Mouse (Mus musculus) kidney, adult 2 months (tissue): ENCODE measurements at regions not wholly inside any gene's neighbourhood (a gene's known extent, or its start where the extent isn't known, plus 50 kb on each side); places are given as distances from the start of the nearest gene placed in this dataset.
A peak's percentile ranks its signal among the peaks of the same experiment; 100 is the strongest.

ENCODE experiments used
- DNase-seq: peaks from one replicate; pipeline ENCODE4 v3.0.0; 2021
- H3K27ac ChIP-seq: fragments of 200-500 bp; 2 replicates; pipeline ENCODE4 v1.5.1; 2012; ENCODE audit warnings: low read depth, low read length, control low read depth, inconsistent platforms; ENCODE audit not compliant: insufficient read depth
- H3K27me3 ChIP-seq: fragments of 200-500 bp; replicated peaks from 2 replicates; pipeline ENCODE4 v1.6.1; 2012; ENCODE audit warnings: mild to moderate bottlenecking, moderate library complexity, low read length, inconsistent platforms; ENCODE audit not compliant: control insufficient read depth, insufficient read depth
- H3K36me3 ChIP-seq: fragments of 200-500 bp; 2 replicates; pipeline ENCODE4 v1.6.1; 2012; ENCODE audit warnings: mild to moderate bottlenecking, moderate library complexity, low read length, inconsistent platforms; ENCODE audit not compliant: control insufficient read depth, insufficient read depth
- H3K4me1 ChIP-seq: fragments of 200-500 bp; 2 replicates; pipeline ENCODE4 v1.6.1; 2011; ENCODE audit warnings: low read length; ENCODE audit not compliant: control insufficient read depth, insufficient read depth
- H3K4me3 ChIP-seq: fragments of 200-500 bp; 2 replicates; pipeline ENCODE4 v1.5.1; 2011; ENCODE audit warnings: mild to moderate bottlenecking, low read depth, low read length, control low read depth; ENCODE audit not compliant: insufficient read depth
- CTCF ChIP-seq: fragments of 200-500 bp; conservative IDR thresholded peaks from 2 replicates; pipeline ENCODE4 v1.5.1; 2011; ENCODE audit warnings: low read depth, mild to moderate bottlenecking, control low read depth, low read length, moderate library complexity, mixed read lengths; ENCODE audit not compliant: insufficient read depth, insufficient read length
- POLR2A ChIP-seq: fragments of 200-500 bp; IDR thresholded peaks from one replicate; pipeline ENCODE4 v1.6.1; 2011; ENCODE audit warnings: low read depth, low read length, control low read depth
- WGBS: fragments of 180-500 bp; shearing (Covaris S2); methylation state at CpG from one replicate; pipeline ENCODE4 v1.1.7; 2018; 5-methylcytosine and 5-hydroxymethylcytosine counted together

DNA sequence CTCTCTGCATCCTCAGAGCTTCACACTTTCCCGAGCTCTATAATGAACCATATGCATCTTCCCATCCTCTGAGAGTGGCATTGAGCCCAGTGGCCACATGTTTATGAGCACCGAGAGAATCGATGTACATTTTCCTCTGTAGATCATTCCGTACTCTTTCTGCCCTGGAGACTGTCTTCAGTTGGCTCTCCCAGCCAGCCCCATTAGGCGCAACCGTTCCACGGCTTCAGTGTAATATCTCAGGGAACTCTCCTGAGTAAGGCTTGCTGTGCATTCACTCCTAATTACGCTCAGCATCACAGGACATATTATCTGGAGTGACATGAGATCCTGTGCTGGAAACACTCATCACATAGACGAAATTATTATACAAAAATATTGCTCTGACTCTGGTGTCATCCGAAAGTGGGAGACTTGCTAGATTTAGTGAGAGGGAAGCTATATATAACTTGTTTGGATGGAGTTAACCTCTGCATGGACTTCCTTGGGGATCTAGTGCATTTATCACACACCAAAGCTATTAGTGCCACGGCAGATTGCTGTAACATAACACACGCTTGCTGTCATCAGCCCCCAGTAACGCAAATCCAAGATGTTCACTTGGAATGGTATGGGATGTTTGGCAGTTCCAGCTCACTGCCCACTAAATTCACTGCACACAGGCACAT, 83.4 kb upstream of the Cxcl12 start:
- TF ChIP-seq CTCF = no peak
- no peak for TF ChIP-seq POLR2A
- 66% methylated on average over 13 of the region's 13 CpGs for WGBS
- Histone ChIP-seq H3K27ac (no peak overlapping the region), H3K27me3 (no peaks in the 10 kb centered on the region), H3K4me1 (no peaks in the 10 kb centered on the region), H3K4me3 (no peak overlapping the region), H3K36me3 (no peaks in the 10 kb centered on the region)
- DNase-seq = no peak

DNA sequence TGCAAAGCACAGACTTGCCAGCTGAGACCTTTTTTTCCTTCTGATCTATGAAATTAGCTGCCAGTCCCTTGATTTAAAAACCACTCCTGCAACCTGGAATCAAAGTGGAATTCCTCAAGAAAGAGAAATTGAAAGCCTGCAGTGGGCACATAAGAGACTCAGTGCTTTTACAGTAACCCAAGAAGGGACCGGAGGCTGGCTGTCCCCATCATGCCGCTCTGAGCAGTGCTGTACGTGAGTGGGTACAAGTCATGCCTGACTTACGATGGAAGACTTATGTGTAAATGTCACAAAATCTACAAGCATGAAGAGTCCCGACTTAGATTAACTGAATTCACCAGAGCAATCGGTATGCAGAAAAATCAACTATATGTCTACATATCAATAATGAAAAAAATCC, 73.6 kb upstream of the Cxcl12 start:
- TF ChIP-seq CTCF = no peak
- no peak for TF ChIP-seq POLR2A
- no peak for DNase-seq
- WGBS = 48% methylated on average over 6 of the region's 6 CpGs
- Histone ChIP-seq H3K27ac (no peak overlapping the region), H3K4me3 (no peak overlapping the region), H3K4me1 (no peaks in the 10 kb centered on the region), H3K27me3 (no peaks in the 10 kb centered on the region), H3K36me3 (no peaks in the 10 kb centered on the region)

DNA sequence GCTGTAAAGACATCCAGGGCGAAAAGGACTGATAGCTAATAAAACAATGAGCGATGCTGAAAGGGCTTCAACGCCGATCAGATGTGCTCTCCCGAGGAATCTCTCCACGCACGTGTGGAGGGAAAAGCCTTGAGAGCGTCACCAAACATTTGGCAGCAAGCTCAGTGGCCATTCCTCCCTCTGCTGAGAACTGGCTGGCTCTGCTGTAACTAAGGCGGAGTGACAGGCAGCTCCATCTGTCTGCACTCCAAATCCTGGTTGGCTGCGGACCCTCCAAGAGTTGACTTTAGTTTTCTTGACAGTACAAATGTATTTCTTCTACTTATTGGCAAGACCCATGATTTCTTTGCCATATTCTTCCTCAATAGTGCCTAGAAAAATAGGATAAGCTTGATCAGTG, 68.5 kb upstream of the Cxcl12 start:
- Histone ChIP-seq H3K27me3 (no peaks in the 10 kb centered on the region), H3K27ac (no peak overlapping the region), H3K36me3 (no peaks in the 10 kb centered on the region), H3K4me1 (no peaks in the 10 kb centered on the region), H3K4me3 (no peak overlapping the region)
- 75% methylated on average over 10 of the region's 10 CpGs for WGBS
- TF ChIP-seq POLR2A (no peak), CTCF (no peak)
- no peak for DNase-seq

DNA sequence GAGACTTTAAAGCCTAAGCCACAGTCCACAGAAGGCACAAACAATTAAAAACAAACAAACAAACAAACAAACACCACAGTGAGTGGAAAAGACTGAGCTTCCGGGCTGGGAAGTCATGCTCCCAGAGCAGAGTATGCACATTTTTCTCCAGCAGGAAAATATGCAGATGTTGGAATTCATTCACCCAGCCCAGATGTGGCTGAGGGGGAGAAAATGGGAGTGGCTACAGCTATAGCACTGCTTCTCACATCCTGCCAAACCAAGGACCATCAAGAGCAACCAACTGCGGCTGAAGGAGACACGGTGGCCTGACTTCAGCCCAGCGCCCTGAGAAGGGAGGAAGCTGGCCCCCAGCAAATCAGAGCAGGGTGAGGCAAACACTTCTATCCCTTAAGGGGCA, 65.6 kb upstream of the Cxcl12 start:
- 46% methylated on average over 4 of the region's 4 CpGs for WGBS
- no peak overlapping the region for H3K27ac ChIP-seq
- no peak for TF ChIP-seq CTCF
- TF ChIP-seq POLR2A = no peak
- peak; percentile 15 for DNase-seq
- no peaks in the 10 kb centered on the region for H3K36me3 ChIP-seq
- 0 out of 2 replicates have a peak, but pooled peaks cover 7% of the 10 kb centered on the region for H3K4me1 ChIP-seq
- H3K4me3 ChIP-seq = no peak overlapping the region
- no peaks in the 10 kb centered on the region for H3K27me3 ChIP-seq

DNA sequence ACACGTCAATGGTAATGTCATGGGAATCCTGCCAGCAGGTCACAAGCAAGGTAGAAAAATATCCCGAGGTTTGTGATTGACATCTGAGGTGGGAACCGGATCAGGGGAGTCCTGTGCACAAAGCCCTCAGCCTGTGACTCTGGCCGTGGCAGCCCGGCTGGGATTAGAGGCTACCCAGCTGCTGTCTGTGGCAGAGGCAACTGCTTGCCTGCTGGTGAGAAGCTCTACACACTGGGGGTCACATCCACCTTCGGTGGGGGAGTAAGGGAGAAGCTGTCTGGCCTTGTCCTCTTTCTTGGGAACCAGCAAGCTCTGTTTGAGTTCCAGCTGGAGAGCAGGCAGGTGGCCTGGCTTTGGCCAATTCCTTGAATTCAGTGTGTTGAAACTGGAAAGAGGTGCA, 64.3 kb upstream of the Cxcl12 start:
- no peak for TF ChIP-seq CTCF
- TF ChIP-seq POLR2A = no peak
- 51% methylated on average over 6 of the region's 6 CpGs for WGBS
- Histone ChIP-seq H3K36me3 (no peaks in the 10 kb centered on the region), H3K27ac (no peak overlapping the region), H3K27me3 (no peaks in the 10 kb centered on the region), H3K4me3 (no peak overlapping the region), H3K4me1 (0 out of 2 replicates have a peak, but pooled peaks cover 7% of the 10 kb centered on the region)
- no peak for DNase-seq

DNA sequence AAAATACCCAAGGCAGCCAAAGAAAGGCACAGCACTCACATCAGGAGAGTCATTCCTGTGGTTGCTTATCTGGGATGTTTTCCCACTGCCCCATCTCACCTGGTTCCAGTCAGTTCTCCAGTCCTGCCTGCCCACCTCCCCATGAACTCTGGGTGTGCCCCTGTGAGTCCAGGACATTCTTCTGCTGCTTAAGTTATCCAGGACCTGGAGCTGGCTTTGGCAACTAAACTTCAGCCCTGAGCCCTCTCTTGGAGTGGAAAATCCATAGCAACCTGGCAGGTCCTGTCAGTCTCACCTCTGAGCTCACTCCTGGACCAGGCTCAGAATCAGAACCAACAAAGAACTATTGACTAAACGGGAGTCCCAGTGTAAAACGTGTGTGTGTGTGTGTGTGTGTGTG, 63.9 kb upstream of the Cxcl12 start:
- no peak overlapping the region for H3K27ac ChIP-seq
- WGBS = 56% methylated on average over 2 of the region's 2 CpGs

DNA sequence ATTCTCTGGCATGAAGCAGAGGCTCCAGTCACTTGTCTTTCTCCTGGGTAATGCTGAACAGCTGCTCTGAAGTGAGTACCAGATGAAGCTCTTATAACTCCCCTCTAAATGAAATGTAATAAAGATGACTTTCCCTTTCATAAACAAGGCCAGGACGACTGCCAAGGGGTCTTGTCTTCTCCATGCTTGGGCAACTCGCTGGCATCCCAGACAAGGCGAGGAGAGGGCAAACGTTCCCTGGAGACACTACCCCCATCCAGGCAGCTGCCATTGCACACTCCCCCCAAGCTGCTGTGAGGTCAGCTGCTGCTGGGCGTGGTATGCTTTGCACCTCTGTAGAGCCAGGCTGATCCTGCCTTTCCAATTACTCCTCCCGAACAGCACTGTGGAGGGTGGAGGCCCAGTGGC, 63.1 kb upstream of the Cxcl12 start:
- DNase-seq = peak; percentile 18
- 0 out of 2 replicates have a peak, but pooled peaks cover 7% of the 10 kb centered on the region for H3K4me1 ChIP-seq
- TF ChIP-seq POLR2A (no peak), CTCF (no peak)
- H3K36me3 ChIP-seq = no peaks in the 10 kb centered on the region
- H3K27me3 ChIP-seq = no peaks in the 10 kb centered on the region
- H3K4me3 ChIP-seq = no peak overlapping the region
- no peak overlapping the region for H3K27ac ChIP-seq
- WGBS = 21% methylated on average over 6 of the region's 6 CpGs

More for the DNA sequence above, 63.9 kb upstream of the Cxcl12 start:
- Histone ChIP-seq H3K36me3 (no peaks in the 10 kb centered on the region), H3K4me3 (no peak overlapping the region), H3K4me1 (0 out of 2 replicates have a peak, but pooled peaks cover 7% of the 10 kb centered on the region), H3K27me3 (no peaks in the 10 kb centered on the region)
- DNase-seq = no peak
- TF ChIP-seq CTCF = no peak
- no peak for TF ChIP-seq POLR2A

DNA sequence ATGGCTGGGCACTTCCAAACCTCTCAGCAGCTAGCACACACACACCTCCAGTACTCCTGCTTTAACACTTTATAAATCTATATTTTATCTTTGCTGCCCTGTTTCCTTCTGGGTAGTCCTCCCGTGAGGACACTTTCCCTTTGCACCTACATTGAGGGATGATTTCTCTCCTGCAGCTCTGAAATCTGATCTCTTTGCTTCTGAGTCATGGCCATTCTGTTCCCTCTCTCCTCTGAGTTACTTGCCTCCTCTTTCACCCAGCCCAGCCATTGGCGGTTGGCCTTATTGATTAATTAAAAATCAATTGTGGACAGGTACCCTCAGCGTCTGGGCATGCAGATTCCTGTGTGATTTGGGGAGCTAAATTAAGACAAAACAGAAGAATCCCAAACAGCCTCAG, 58.0 kb upstream of the Cxcl12 start:
- Histone ChIP-seq H3K27ac (no peak overlapping the region), H3K36me3 (no peaks in the 10 kb centered on the region), H3K4me1 (0 out of 2 replicates have a peak, but pooled peaks cover 4% of the 10 kb centered on the region), H3K27me3 (no peaks in the 10 kb centered on the region), H3K4me3 (no peak overlapping the region)
- no peak for DNase-seq
- WGBS = 52% methylated on average over 3 of the region's 3 CpGs
- TF ChIP-seq CTCF (no peak), POLR2A (no peak)
